In the genomic region with DNA sequence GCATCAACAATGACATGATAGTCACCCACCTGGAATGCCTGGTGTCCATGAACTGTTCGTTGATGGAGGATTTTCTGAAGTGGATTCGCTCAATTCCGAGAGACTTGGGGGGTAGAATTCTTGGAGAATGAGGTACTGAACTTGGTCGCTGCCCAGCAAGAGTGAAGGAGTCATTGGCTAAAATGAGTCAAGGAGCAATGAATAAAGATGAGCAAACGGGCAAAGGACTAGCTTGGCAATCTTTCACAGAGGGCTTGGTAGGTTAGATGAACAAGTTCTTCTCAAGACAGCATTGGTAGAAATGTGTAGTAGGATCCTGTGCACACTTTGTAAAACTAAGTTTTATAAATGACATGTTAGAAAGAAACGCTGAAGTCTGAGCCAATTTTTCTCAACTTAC, we compare ENCODE assay signal across 23 mouse cellular contexts. TPM values are rescaled to one million over a fixed set of nuclear protein-coding genes. Genes with fewer than 3 reads are reported as not detected.
DNase-seq lines count a peak whose midpoint lies in the region; ATAC-seq lines count a peak whose summit lies in the region.
"Had no signal": no experiment of that assay in that cellular context is flagged by ENCODE, and none has a peak within 500 bp of the region (broad histone marks: within the 10 kb centered on the region; RNA-seq: fewer than 3 reads in every experiment).

No protein-coding gene starts in this region.

- H3K27ac ChIP-seq in intestine, embryonic 14.5 days (ENCODE audit: low read depth) = no peak overlapping the region
- H3K27ac ChIP-seq in intestine, embryonic 15.5 days = no peak overlapping the region
- H3K27ac ChIP-seq in forebrain, embryonic 10.5 days = no peak overlapping the region
- H3K27ac ChIP-seq: embryonic facial prominence, embryonic 10.5 days; embryonic facial prominence, embryonic 12.5 days; forebrain, embryonic 12.5 days had no signal

- H3K4me1 ChIP-seq in intestine, embryonic 14.5 days (replicated peaks; ENCODE audit: control insufficient read depth, insufficient read depth, low read length) = no peaks in the 10 kb centered on the region
- no peaks in the 10 kb centered on the region for H3K4me1 ChIP-seq in intestine, embryonic 15.5 days (replicated peaks)
- H3K4me1 ChIP-seq in forebrain, embryonic 10.5 days = peaks cover 3% of the 10 kb centered on the region; the same call in 1 of the 2 replicates
- H3K4me1 ChIP-seq: embryonic facial prominence, embryonic 12.5 days; forebrain, embryonic 12.5 days had no signal

- peak; percentile 45 for DNase-seq in heart, adult 11 months
- no peak for DNase-seq in heart, postnatal 4 days
- DNase-seq in intestine, embryonic 14.5 days (ENCODE audit: low spot score) = peak; percentile 21
- DNase-seq in forebrain, embryonic 10.5 days (ENCODE audit: extremely low spot score, low spot score) = no peak
- DNase-seq: adrenal gland, adult 8-10 months; adrenal gland, postnatal 14 days; adrenal gland, postnatal 36 days; B cell, adult 2 months; cerebellum, adult 11-12 months; cerebellum, adult 2 months; cerebellum, adult 9-10 months; cerebellum, postnatal 10 days; cerebellum, postnatal 25 days had no signal

- H3K4me3 ChIP-seq in intestine, embryonic 14.5 days (ENCODE audit: low read depth, low read length) = no peak overlapping the region
- H3K4me3 ChIP-seq in intestine, embryonic 15.5 days (replicated peaks) = no peak overlapping the region
- H3K4me3 ChIP-seq in forebrain, embryonic 10.5 days = no peak overlapping the region
- H3K4me3 ChIP-seq: embryonic facial prominence, embryonic 10.5 days; embryonic facial prominence, embryonic 12.5 days; forebrain, embryonic 12.5 days had no signal

- no peak overlapping the region for H3K4me2 ChIP-seq in intestine, embryonic 14.5 days (ENCODE audit: low read length)
- no peak overlapping the region for H3K4me2 ChIP-seq in intestine, embryonic 15.5 days (replicated peaks)
- H3K4me2 ChIP-seq: embryonic facial prominence, embryonic 12.5 days; forebrain, embryonic 12.5 days had no signal

- 95% methylated on average over 6 of the region's 6 CpGs for WGBS in intestine, embryonic 14.5 days
- WGBS in intestine, embryonic 15.5 days = 94% methylated on average over 6 of the region's 6 CpGs
- WGBS in forebrain, embryonic 10.5 days = 92% methylated on average over 6 of the region's 6 CpGs

- H3K9ac ChIP-seq in intestine, embryonic 14.5 days (ENCODE audit: low read length) = no peak overlapping the region
- no peak overlapping the region for H3K9ac ChIP-seq in intestine, embryonic 15.5 days
- H3K9ac ChIP-seq: embryonic facial prominence, embryonic 12.5 days; forebrain, embryonic 12.5 days had no signal

- H3K27me3 ChIP-seq in intestine, embryonic 14.5 days (replicated peaks; ENCODE audit: control insufficient read depth, insufficient read depth, low read length) = no peaks in the 10 kb centered on the region
- H3K27me3 ChIP-seq in intestine, embryonic 15.5 days (replicated peaks) = no peaks in the 10 kb centered on the region
- H3K27me3 ChIP-seq in forebrain, embryonic 10.5 days (ENCODE audit: poor library complexity, severe bottlenecking) = no peaks in the 10 kb centered on the region
- H3K27me3 ChIP-seq: CH12.LX; embryonic facial prominence, embryonic 12.5 days; forebrain, embryonic 12.5 days had no signal

- ATAC-seq in intestine, embryonic 14.5 days (replicated peaks; ENCODE audit: low FRiP score, low TSS enrichment, low read depth) = no peak
- ATAC-seq in intestine, embryonic 15.5 days = no peak
- ATAC-seq: activated CD4-positive, CD25-positive, alpha-beta regulatory T cell, adult 4 months; CD4-positive, CD25-positive, alpha-beta regulatory T cell, adult 4 months; forebrain, embryonic 14.5 days; forebrain, embryonic 16.5 days had no signal

- peaks cover 22% of the 10 kb centered on the region; the same call in 1 of the 2 replicates for H3K36me3 ChIP-seq in intestine, embryonic 14.5 days (ENCODE audit: control insufficient read depth, insufficient read depth, low read length)
- peaks cover 8% of the 10 kb centered on the region; the same call in 1 of the 2 replicates for H3K36me3 ChIP-seq in intestine, embryonic 15.5 days
- H3K36me3 ChIP-seq in forebrain, embryonic 10.5 days (replicated peaks) = peaks cover 88% of the 10 kb centered on the region
- H3K36me3 ChIP-seq: G1E had no signal

- no peaks in the 10 kb centered on the region for H3K9me3 ChIP-seq in intestine, embryonic 14.5 days (ENCODE audit: control insufficient read depth, low read length)
- no peaks in the 10 kb centered on the region for H3K9me3 ChIP-seq in intestine, embryonic 15.5 days
- no peaks in the 10 kb centered on the region for H3K9me3 ChIP-seq in forebrain, embryonic 10.5 days
- H3K9me3 ChIP-seq: embryonic facial prominence, embryonic 10.5 days; embryonic facial prominence, embryonic 12.5 days; forebrain, embryonic 12.5 days had no signal

RNA-seq across cellular contexts. Expression of a gene that starts 47.6 kb away (rescaled TPM):
- 10 to 100 TPM; 47.8 to 48.0 TPM for total RNA-seq in heart, postnatal 4 days (2021)
- polyA plus RNA-seq in intestine, embryonic 14.5 days (2014; fragmentation: Nextera tagmentation; extraction: Ambion mirVana) = 0.11 TPM in 1 of 2 replicates, not detected in the other
- 0.16 TPM in 1 of 2 replicates, not detected in the other for polyA plus RNA-seq in intestine, embryonic 15.5 days (2015; fragmentation: Nextera tagmentation; extraction: Ambion mirVana)
- not detected in 2 replicates for polyA plus RNA-seq in forebrain, embryonic 10.5 days (2016; fragmentation: Nextera tagmentation; extraction: Ambion mirVana)
- total RNA-seq: adrenal gland, postnatal 14 days; adrenal gland, postnatal 36 days; CH12.LX had no signal
- polyA plus RNA-seq: activated CD4-positive, CD25-positive, alpha-beta regulatory T cell, adult 4 months; embryonic facial prominence, embryonic 10.5 days; forebrain, embryonic 14.5 days; forebrain, embryonic 16.5 days; G1E had no signal

Comparison
In these comparisons a context has a peak if more than half of its experiments do, and no peak if none do; other contexts are left out.
1. DNase-seq: peak in heart, adult 11 months (single experiment) and intestine, embryonic 14.5 days (single experiment); none in heart, postnatal 4 days (single experiment) and forebrain, embryonic 10.5 days (single experiment).